Mouse (Mus musculus) MEL (cell line): Measurements from ENCODE around the gene Mthfd1l. TPM values are rescaled to one million over a fixed set of nuclear protein-coding genes. Genes with fewer than 3 reads are reported as not detected.
A peak's percentile ranks its signal among the peaks of the same experiment; 100 is the strongest.

Experiments
- DNase-seq: peaks from one replicate; pipeline ENCODE4 v3.0.0; 2011; ENCODE audit warnings: low read depth, low spot score
- H3K27ac ChIP-seq: 2 replicates; pipeline ENCODE4 v1.5.1; 2012; ENCODE audit warnings: low read depth, mild to moderate bottlenecking, control low read depth, low read length, moderate library complexity; ENCODE audit not compliant: control insufficient read depth
- H3K27me3 ChIP-seq, 2 experiments: fragments of 150-350 bp in 1 of 2; sonication (generic) in 1 of 2; 2 replicates each; pipeline ENCODE4 v1.6.1; 2012; ENCODE audit warnings: low read length in 2 of 2, mild to moderate bottlenecking in 2 of 2, improper control_type of control experiment in 1 of 2, moderate library complexity in 1 of 2; ENCODE audit not compliant: insufficient read depth in 2 of 2, control insufficient read depth in 1 of 2
- H3K36me3 ChIP-seq, 2 experiments: 2 replicates each; pipeline ENCODE4 v1.6.1; 2012 to 2014; ENCODE audit warnings: low read length in 2 of 2, improper control_type of control experiment in 1 of 2, inconsistent platforms in 1 of 2, mild to moderate bottlenecking in 1 of 2; ENCODE audit not compliant: insufficient read depth in 2 of 2, control insufficient read depth in 1 of 2
- H3K4me1 ChIP-seq, 2 experiments: fragments of 150-350 bp in 1 of 2; sonication (generic) in 1 of 2; 2 replicates each; pipeline ENCODE4 v1.6.1; 2012; ENCODE audit warnings: low read length in 2 of 2, improper control_type of control experiment in 1 of 2, mild to moderate bottlenecking in 1 of 2; ENCODE audit not compliant: insufficient read depth in 2 of 2, control insufficient read depth in 1 of 2
- H3K4me3 ChIP-seq, 2 experiments: fragments of 150-350 bp in 1 of 2; sonication (generic) in 1 of 2; 2 replicates each; pipeline ENCODE4 v1.5.1; 2012; ENCODE audit warnings: low read depth in 2 of 2, low read length in 2 of 2, mild to moderate bottlenecking in 2 of 2, moderate library complexity in 2 of 2, control low read depth in 1 of 2, improper control_type of control experiment in 1 of 2; ENCODE audit not compliant: control insufficient read depth in 1 of 2, insufficient read depth in 1 of 2
- H3K79me2 ChIP-seq: 2 replicates; pipeline ENCODE4 v1.6.1; 2012; ENCODE audit warnings: mild to moderate bottlenecking, low read length, moderate library complexity; ENCODE audit not compliant: control insufficient read depth, poor library complexity, insufficient read depth
- H3K9ac ChIP-seq: 2 replicates; pipeline ENCODE4 v1.6.1; 2012; ENCODE audit warnings: low read depth, mild to moderate bottlenecking, control low read depth, low read length, moderate library complexity; ENCODE audit not compliant: control insufficient read depth, poor library complexity, severe bottlenecking
- H3K9me3 ChIP-seq: fragments of 150-350 bp; sonication (generic); replicated peaks from 2 replicates; pipeline ENCODE4 v1.6.1; 2012; ENCODE audit warnings: mild to moderate bottlenecking, low read length, improper control_type of control experiment, moderate library complexity; ENCODE audit not compliant: insufficient read depth
- CHD1 ChIP-seq: IDR thresholded peaks from 2 replicates; pipeline ENCODE4 v1.6.1; 2012; ENCODE audit warnings: low read depth, mild to moderate bottlenecking, inconsistent platforms, low read length, improper control_type of control experiment
- E2F4 ChIP-seq: IDR thresholded peaks from 2 replicates; pipeline ENCODE4 v1.6.1; 2011; ENCODE audit warnings: low read depth, low read length, improper control_type of control experiment, borderline replicate concordance
- EP300 ChIP-seq, 2 experiments: IDR thresholded peaks; 2 replicates each; pipeline ENCODE4 v1.6.1; 2011; ENCODE audit warnings: improper control_type of control experiment in 2 of 2, low read length in 2 of 2, low read depth in 1 of 2, mild to moderate bottlenecking in 1 of 2
- GABPA ChIP-seq: IDR thresholded peaks from 2 replicates; pipeline ENCODE4 v1.6.1; 2012; ENCODE audit warnings: low read depth, mild to moderate bottlenecking, inconsistent platforms, low read length, improper control_type of control experiment, moderate library complexity
- GATA1 ChIP-seq: IDR thresholded peaks from 2 replicates; pipeline ENCODE4 v1.6.1; 2011; ENCODE audit warnings: low read depth, low read length, improper control_type of control experiment
- MAZ ChIP-seq: IDR thresholded peaks from 2 replicates; pipeline ENCODE4 v1.6.1; 2012; ENCODE audit warnings: low read depth, mild to moderate bottlenecking, inconsistent platforms, low read length, improper control_type of control experiment
- MXI1 ChIP-seq: IDR thresholded peaks from 2 replicates; pipeline ENCODE4 v1.6.1; 2011; ENCODE audit warnings: mild to moderate bottlenecking, low read depth, low read length, improper control_type of control experiment
- MYB ChIP-seq: IDR thresholded peaks from 2 replicates; pipeline ENCODE4 v1.6.1; 2011; ENCODE audit warnings: mild to moderate bottlenecking, low read depth, low read length, improper control_type of control experiment
- POLR2A ChIP-seq, 2 experiments: IDR thresholded peaks; 2 replicates each; pipeline ENCODE4 v1.6.1; 2011 to 2012; ENCODE audit warnings: low read length in 2 of 2, mild to moderate bottlenecking in 2 of 2, control low read depth in 1 of 2, improper control_type of control experiment in 1 of 2, low read depth in 1 of 2, moderate library complexity in 1 of 2; ENCODE audit not compliant: control insufficient read depth in 1 of 2, insufficient read depth in 1 of 2, poor library complexity in 1 of 2
- POLR2AphosphoS2 ChIP-seq: IDR thresholded peaks from 2 replicates; pipeline ENCODE4 v1.6.1; 2011; ENCODE audit warnings: low read length, improper control_type of control experiment
- SMC3 ChIP-seq: IDR thresholded peaks from 2 replicates; pipeline ENCODE4 v1.6.1; 2011; ENCODE audit warnings: low read depth, low read length, improper control_type of control experiment
- TAL1 ChIP-seq: IDR thresholded peaks from 2 replicates; pipeline ENCODE4 v1.6.1; 2012; ENCODE audit warnings: mild to moderate bottlenecking, inconsistent platforms, low read length, moderate library complexity, mixed read lengths
- TCF12 ChIP-seq: IDR thresholded peaks from 2 replicates; pipeline ENCODE4 v1.6.1; 2014; ENCODE audit warnings: low read depth, mild to moderate bottlenecking, inconsistent platforms, low read length, improper control_type of control experiment, moderate library complexity
- USF1 ChIP-seq: IDR thresholded peaks from 2 replicates; pipeline ENCODE4 v1.6.1; 2014; ENCODE audit warnings: low read depth, mild to moderate bottlenecking, inconsistent platforms, low read length, improper control_type of control experiment, moderate library complexity
- USF2 ChIP-seq, 2 experiments: IDR thresholded peaks; 2 replicates each; pipeline ENCODE4 v1.6.1; 2011 to 2012; ENCODE audit warnings: improper control_type of control experiment in 2 of 2, low read length in 2 of 2, borderline replicate concordance in 1 of 2, inconsistent platforms in 1 of 2, low read depth in 1 of 2, mild to moderate bottlenecking in 1 of 2; ENCODE audit not compliant: insufficient read depth in 1 of 2
- ZC3H11A ChIP-seq: IDR thresholded peaks from 2 replicates; pipeline ENCODE4 v1.6.1; 2012; ENCODE audit warnings: low read depth, mild to moderate bottlenecking, inconsistent platforms, low read length, improper control_type of control experiment
- ZNF384 ChIP-seq: IDR thresholded peaks from 2 replicates; pipeline ENCODE4 v1.6.1; 2012; ENCODE audit warnings: low read depth, mild to moderate bottlenecking, inconsistent platforms, low read length, improper control_type of control experiment
- polyA plus RNA-seq, 2 experiments: library from polyadenylated mRNA; stranded (reverse) in 1 of 2; unstranded in 1 of 2; fragments of >175 nt in 1 of 2; fragments of >200 nt in 1 of 2; gene quantifications; 2 replicates each; pipeline versions ENCODE4 v1.2.1 to v1.2.4; 2012; ENCODE audit warnings: low replicate concordance in 2 of 2, low read depth in 1 of 2; ENCODE audit not compliant: insufficient read length in 2 of 2, insufficient read depth in 1 of 2, missing spikeins in 1 of 2
- total RNA-seq: library from RNA; depleted of rRNA; stranded (reverse); fragments of 300-350 nt; gene quantifications from 2 replicates; pipeline ENCODE4 v1.2.3, GENCODE M21; 2012

Gene Mthfd1l
- total and polyA plus RNA-seq, 3 experiments, result 43.1 to 1,097 (median 83.0) TPM

DNA sequence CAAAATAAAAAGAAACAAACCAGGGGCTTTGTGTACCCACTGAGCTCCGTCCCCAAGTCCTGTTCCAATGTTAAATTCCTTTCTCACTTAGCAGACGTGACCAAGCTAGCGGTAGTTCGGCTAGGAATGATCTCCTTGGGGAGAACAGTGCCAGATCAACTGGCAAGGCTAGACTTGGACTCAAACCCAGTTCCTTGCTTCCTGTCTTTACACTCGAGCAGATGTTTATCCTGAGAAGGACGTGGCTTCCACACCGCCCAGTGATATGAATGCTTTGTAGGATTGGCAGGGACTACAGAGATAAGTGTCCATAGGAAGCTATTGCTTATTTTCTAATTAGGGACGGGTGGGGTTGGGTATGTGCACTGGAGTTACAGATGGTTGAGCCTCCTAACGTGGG is 191.8 kb downstream of the Mthfd1l start:
- no peak for DNase-seq
- Histone ChIP-seq H3K27ac (no peak overlapping the region), H3K36me3 (no peaks in the 10 kb centered on the region)
- TF ChIP-seq TCF12 (no peak), MXI1 (no peak), GABPA (no peak), MAZ (no peak), POLR2A (IDR thresholded peaks at IDR 0.05; ENCODE audit: control insufficient read depth in 1 of 2, insufficient read depth in 1 of 2, low read depth in 1 of 2, low read length in 2 of 2, poor library complexity in 1 of 2) (no peak), USF1 (no peak), EP300 (IDR thresholded peaks at IDR 0.05; ENCODE audit: low read depth in 1 of 2, low read length in 2 of 2) (no peak), TAL1 (no peak), CHD1 (no peak), GATA1 (no peak), USF2 (IDR thresholded peaks at IDR 0.05; ENCODE audit: borderline replicate concordance in 1 of 2, insufficient read depth in 1 of 2, low read depth in 1 of 2, low read length in 2 of 2) (no peak), POLR2AphosphoS2 (no peak), ZC3H11A (no peak), SMC3 (no peak), MYB (no peak), E2F4 (no peak)
- TF ChIP-seq, all 39 proteins: peak for 0
- H3K9ac ChIP-seq, result no peak overlapping the region
- H3K4me3 ChIP-seq, result no peak overlapping the region
- H3K9me3 ChIP-seq, result no peaks in the 10 kb centered on the region
- H3K27me3 ChIP-seq, result no peaks in the 10 kb centered on the region
- no peaks in the 10 kb centered on the region for H3K4me1 ChIP-seq
- no peaks in the 10 kb centered on the region for H3K79me2 ChIP-seq

DNA sequence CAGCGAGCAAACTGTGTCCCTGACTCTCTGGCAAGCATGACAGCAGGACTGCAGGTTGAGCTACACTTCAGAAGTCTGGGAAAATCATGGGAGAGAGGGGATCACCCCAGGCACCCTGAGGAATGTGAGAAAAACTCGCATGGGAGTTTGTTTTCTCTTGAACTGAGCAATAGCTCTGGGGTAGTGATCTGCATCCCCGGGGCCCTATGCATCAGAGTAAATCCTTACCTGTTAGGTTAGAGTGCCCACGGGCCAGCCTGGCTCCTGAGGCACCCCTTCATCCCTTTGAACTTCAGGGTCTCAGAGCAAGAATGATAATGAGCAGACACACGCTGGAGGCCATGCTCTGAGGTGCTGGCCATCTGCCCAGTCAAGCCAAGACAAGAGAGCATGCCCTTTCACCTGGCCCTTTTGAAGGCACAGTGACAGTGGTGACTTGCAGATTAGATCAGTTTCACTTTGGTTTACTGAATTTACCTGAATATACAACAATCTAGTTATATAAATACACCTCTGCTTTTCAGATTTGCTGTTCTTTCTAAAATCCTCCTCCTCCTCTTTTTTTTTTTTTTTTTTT is 195.4 kb downstream of the Mthfd1l start:
- TF ChIP-seq ZNF384 (0 out of 2 replicates have a peak, but pooled peaks have one; percentile 11), EP300 (IDR thresholded peaks at IDR 0.05; ENCODE audit: low read depth in 1 of 2, low read length in 2 of 2) (no peak)
- no peak for DNase-seq

More for the DNA sequence above, 195.4 kb downstream of the Mthfd1l start:
- no peaks in the 10 kb centered on the region for H3K27me3 ChIP-seq
- no peaks in the 10 kb centered on the region for H3K4me1 ChIP-seq
- H3K9ac ChIP-seq, result no peak overlapping the region
- H3K27ac ChIP-seq, result no peak overlapping the region
- no peaks in the 10 kb centered on the region for H3K79me2 ChIP-seq
- H3K36me3 ChIP-seq, result no peaks in the 10 kb centered on the region
- no peak overlapping the region for H3K4me3 ChIP-seq
- H3K9me3 ChIP-seq, result no peaks in the 10 kb centered on the region
